Mouse (Mus musculus) cerebellum, adult 8-10 months (tissue): ENCODE results near the gene Rgs2.

ENCODE experiments used
- DNase-seq: peaks from one replicate; pipeline ENCODE4 v3.0.0; 2022

Gene Rgs2

GRCm38 (mm10) chr1:144003904-144004740 is at the start of gene Rgs2:
Gene Rgs2, minus strand, starts transcription at chr1:144004161.
- peak; percentile 98 for DNase-seq

GRCm38 (mm10) chr1:144053401-144053800 is 49.4 kb upstream of the Rgs2 start:
- DNase-seq: no peak

- DNase-seq: no peak
These were observed 37.9 kb upstream of the Rgs2 start for GRCm38 (mm10) chr1:144041826-144042225.

- DNase-seq: no peak
These were observed 29.5 kb upstream of the Rgs2 start for GRCm38 (mm10) chr1:144033498-144033897.

GRCm38 (mm10) chr1:144030499-144030898 is 26.5 kb upstream of the Rgs2 start:
- DNase-seq: no peak

- DNase-seq: no peak
These were observed 25.7 kb upstream of the Rgs2 start for GRCm38 (mm10) chr1:144029679-144030078.

- no peak for DNase-seq
These were observed 14.5 kb upstream of the Rgs2 start for GRCm38 (mm10) chr1:144018417-144018958.

- DNase-seq: no peak
These were observed 10.0 kb upstream of the Rgs2 start for GRCm38 (mm10) chr1:144013913-144014312.

- no peak for DNase-seq
These were observed 3.4 kb upstream of the Rgs2 start for GRCm38 (mm10) chr1:144007341-144007740.

- DNase-seq: peak; percentile 37
These were observed 2.6 kb upstream of the Rgs2 start for GRCm38 (mm10) chr1:144006542-144006941.

GRCm38 (mm10) chr1:144005648-144006047 is 1.7 kb upstream of the Rgs2 start:
- DNase-seq: no peak

GRCm38 (mm10) chr1:144004741-144005140 is 780 bp upstream of the Rgs2 start:
- DNase-seq: peak; percentile 11

- peak; percentile 41 for DNase-seq
These were observed 545 bp downstream of the Rgs2 start for GRCm38 (mm10) chr1:144003416-144003815.

- DNase-seq: no peak
These were observed 1.3 kb downstream of the Rgs2 start for GRCm38 (mm10) chr1:144002715-144003066.

- no peak for DNase-seq
These were observed 1.8 kb downstream of the Rgs2 start for GRCm38 (mm10) chr1:144002036-144002714.

GRCm38 (mm10) chr1:144000246-144000645 is 3.7 kb downstream of the Rgs2 start:
- no peak for DNase-seq

GRCm38 (mm10) chr1:143999371-143999920 is 4.5 kb downstream of the Rgs2 start:
- DNase-seq: no peak

GRCm38 (mm10) chr1:143993026-143993425 is 10.9 kb downstream of the Rgs2 start:
- DNase-seq: no peak

- DNase-seq: no peak
These were observed 11.4 kb downstream of the Rgs2 start for GRCm38 (mm10) chr1:143992528-143992927.

- DNase-seq: no peak
These were observed 13.7 kb downstream of the Rgs2 start for GRCm38 (mm10) chr1:143990263-143990662.

GRCm38 (mm10) chr1:143989773-143990172 is 14.2 kb downstream of the Rgs2 start:
- DNase-seq: no peak

GRCm38 (mm10) chr1:143988756-143989155 is 15.2 kb downstream of the Rgs2 start:
- no peak for DNase-seq

- no peak for DNase-seq
These were observed 18.9 kb downstream of the Rgs2 start for GRCm38 (mm10) chr1:143984988-143985625.
